Mouse (Mus musculus) limb, embryonic 14.5 days (tissue): ENCODE data around the gene Fam196a. TPM values are rescaled to one million over a fixed set of nuclear protein-coding genes. Genes with fewer than 3 reads are reported as not detected.

ENCODE experiments used
- ATAC-seq: fragments of 200-750 bp; cut with Nextera tagmentation; 2 replicates; pipeline ENCODE4 v1.8.0; 2017; ENCODE audit warnings: low read depth, moderate number of reproducible peaks, moderate TSS enrichment; ENCODE audit not compliant: low FRiP score
- DNase-seq: peaks from one replicate; pipeline ENCODE4 v3.0.0-alpha.2; 2015; ENCODE audit warnings: low spot score
- H3K27ac ChIP-seq: fragments of 300-500 bp; sonication (generic); replicated peaks from 2 replicates; pipeline ENCODE4 v1.5.1; 2014; ENCODE audit warnings: low read depth, mild to moderate bottlenecking, low read length, moderate library complexity, mixed read lengths
- H3K27me3 ChIP-seq: fragments of 300-500 bp; sonication (generic); 2 replicates; pipeline ENCODE4 v1.6.1; 2014; ENCODE audit warnings: low read length, mixed read lengths; ENCODE audit not compliant: control insufficient read depth, insufficient read depth
- H3K36me3 ChIP-seq: fragments of 300-500 bp; sonication (generic); 2 replicates; pipeline ENCODE4 v1.6.1; 2014; ENCODE audit warnings: mild to moderate bottlenecking, low read length, moderate library complexity, mixed read lengths; ENCODE audit not compliant: control insufficient read depth, insufficient read depth
- H3K4me1 ChIP-seq: fragments of 300-500 bp; sonication (generic); 2 replicates; pipeline ENCODE4 v1.6.1; 2014; ENCODE audit warnings: antibody characterized with exemption, low read length, mixed read lengths; ENCODE audit not compliant: control insufficient read depth, insufficient read depth
- H3K4me2 ChIP-seq: fragments of 300-500 bp; sonication (generic); replicated peaks from 2 replicates; pipeline ENCODE4 v1.6.1; 2014; ENCODE audit warnings: low read depth, mild to moderate bottlenecking, low read length, moderate library complexity; ENCODE audit not compliant: severe bottlenecking
- H3K4me3 ChIP-seq: fragments of 300-500 bp; sonication (generic); replicated peaks from 2 replicates; pipeline ENCODE4 v1.5.1; 2014; ENCODE audit warnings: low read length
- H3K9ac ChIP-seq: fragments of 300-500 bp; sonication (generic); 2 replicates; pipeline ENCODE4 v1.6.1; 2014; ENCODE audit warnings: mild to moderate bottlenecking, low read depth, low read length, moderate library complexity; ENCODE audit not compliant: severe bottlenecking
- H3K9me3 ChIP-seq: fragments of 300-500 bp; sonication (generic); 2 replicates; pipeline ENCODE4 v1.6.1; 2016; ENCODE audit warnings: low read length; ENCODE audit not compliant: control insufficient read depth
- POLR2A ChIP-seq: fragments of 200-500 bp; IDR thresholded peaks from 2 replicates; pipeline ENCODE4 v1.8.0; 2012; ENCODE audit warnings: inconsistent platforms, mild to moderate bottlenecking, moderate library complexity, borderline replicate concordance; ENCODE audit not compliant: insufficient read depth, insufficient read length; ENCODE audit errors: extremely low read depth
- WGBS: fragments of 180-500 bp; shearing (Covaris S2); extraction: QIAGEN DNeasy Blood & Tissue Kit; methylation state at CpG from one replicate; pipeline ENCODE4 v1.1.7; 2014; 5-methylcytosine and 5-hydroxymethylcytosine counted together
- polyA plus RNA-seq, 2 experiments: library from polyadenylated mRNA; depleted of rRNA in 1 of 2; stranded (reverse) in 1 of 2; unstranded in 1 of 2; fragments of >200 nt; fragmentation: Nextera tagmentation in 1 of 2; extraction: Ambion mirVana in 1 of 2; gene quantifications; 2 replicates each; pipeline versions ENCODE4 v1.2.1 to v1.2.3; 2012 to 2014

The Fam196a gene
- polyA plus RNA-seq, 2 experiments, result 0.67 to 4.1 TPM

DNA sequence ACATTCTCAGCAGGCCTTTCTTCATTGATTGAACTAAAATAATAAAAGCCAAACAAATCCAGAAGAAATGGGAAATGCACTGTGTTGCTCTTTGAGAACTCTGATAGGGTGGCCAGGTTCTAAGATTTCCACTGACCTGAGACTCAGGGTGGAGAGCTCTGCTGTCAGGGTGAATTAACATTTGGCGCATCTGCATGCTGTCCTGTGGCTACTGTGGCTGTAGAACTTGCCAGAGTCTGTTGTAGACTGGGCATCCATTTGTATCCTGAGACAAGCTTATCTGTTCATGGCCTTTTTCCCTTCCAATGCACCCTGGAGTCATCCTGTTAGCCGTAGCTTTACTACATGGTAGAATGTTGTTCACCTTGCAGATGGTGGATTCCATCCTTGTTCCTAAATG lies 98.2 kb downstream of the Fam196a start:
- DNase-seq (no peak), ATAC-seq (no peak)
- Histone ChIP-seq H3K4me2 (no peak overlapping the region), H3K36me3 (peaks cover 4% of the 10 kb centered on the region), H3K4me1 (no peaks in the 10 kb centered on the region), H3K27ac (no peak overlapping the region), H3K9me3 (no peaks in the 10 kb centered on the region), H3K27me3 (no peaks in the 10 kb centered on the region), H3K9ac (no peak overlapping the region), H3K4me3 (no peak overlapping the region)
- no peak for TF ChIP-seq POLR2A
- WGBS, result 86% methylated on average over 2 of the region's 2 CpGs
